Mouse (Mus musculus) ES-E14 (cell line): ENCODE results near the gene Cul7. TPM values are rescaled to one million over a fixed set of nuclear protein-coding genes. Genes with fewer than 3 reads are reported as not detected.

Experiments used
- DNase-seq: peaks from one replicate; pipeline ENCODE4 v3.0.0-alpha.2; 2013; ENCODE audit warnings: low read depth, low spot score
- H3K27ac ChIP-seq: 2 replicates; pipeline ENCODE4 v1.5.1; 2012; ENCODE audit warnings: low read depth, mild to moderate bottlenecking, low read length, moderate library complexity, mixed read lengths; ENCODE audit not compliant: poor library complexity, insufficient read depth, severe bottlenecking
- H3K36me3 ChIP-seq: 2 replicates; pipeline ENCODE4 v1.6.1; 2012; ENCODE audit warnings: mild to moderate bottlenecking, low read length, moderate library complexity, mixed read lengths; ENCODE audit not compliant: control insufficient read depth, poor library complexity, insufficient read depth, severe bottlenecking
- H3K4me1 ChIP-seq, 2 experiments: fragments of 150-350 bp in 1 of 2; sonication (generic) in 1 of 2; 2 replicates each; pipeline ENCODE4 v1.6.1; 2012; ENCODE audit warnings: low read length in 2 of 2, mild to moderate bottlenecking in 1 of 2, mixed read lengths in 1 of 2; ENCODE audit not compliant: control insufficient read depth in 2 of 2, insufficient read depth in 2 of 2, poor library complexity in 1 of 2
- H3K4me3 ChIP-seq, 2 experiments: fragments of 150-350 bp in 1 of 2; sonication (generic) in 1 of 2; 2 replicates each; pipeline ENCODE4 v1.5.1; 2012; ENCODE audit warnings: low read length in 2 of 2, low read depth in 1 of 2, mild to moderate bottlenecking in 1 of 2, mixed read lengths in 1 of 2; ENCODE audit not compliant: insufficient read depth in 1 of 2, poor library complexity in 1 of 2, severe bottlenecking in 1 of 2
- H3K9ac ChIP-seq: 2 replicates; pipeline ENCODE4 v1.6.1; 2012; ENCODE audit warnings: low read depth, mild to moderate bottlenecking, low read length, mixed read lengths; ENCODE audit not compliant: poor library complexity, insufficient read depth, severe bottlenecking
- H3K9me3 ChIP-seq: fragments of 150-350 bp; sonication (generic); 2 replicates; pipeline ENCODE4 v1.6.1; 2012; ENCODE audit warnings: low read depth, mild to moderate bottlenecking, low read length; ENCODE audit not compliant: control insufficient read depth, insufficient read depth
- CHD2 ChIP-seq: IDR thresholded peaks from 2 replicates; pipeline ENCODE4 v1.6.1; 2014; ENCODE audit warnings: mild to moderate bottlenecking, low read depth, low read length, inconsistent platforms
- HCFC1 ChIP-seq: IDR thresholded peaks from 2 replicates; pipeline ENCODE4 v1.6.1; 2012; ENCODE audit warnings: low read length, inconsistent platforms, borderline replicate concordance; ENCODE audit not compliant: insufficient read depth
- MAFK ChIP-seq: IDR thresholded peaks from 2 replicates; pipeline ENCODE4 v1.6.1; 2014; ENCODE audit warnings: mild to moderate bottlenecking, low read depth, low read length, inconsistent platforms; ENCODE audit not compliant: insufficient read depth
- ZC3H11A ChIP-seq: IDR thresholded peaks from 2 replicates; pipeline ENCODE4 v1.6.1; 2012; ENCODE audit warnings: low read depth, mild to moderate bottlenecking, inconsistent platforms, low read length, borderline replicate concordance
- ZNF384 ChIP-seq: IDR thresholded peaks from 2 replicates; pipeline ENCODE4 v1.6.1; 2012; ENCODE audit warnings: low read depth, low read length, inconsistent platforms
- in situ Hi-C, 2 experiments: fragments of 600-800 bp; cut with MboI; formaldehyde crosslinking; loops; one replicate each; pipeline ENCODE4 v1.15.1; 2025; ENCODE audit warnings: low sequenced_read_pairs in 2 of 2, inconsistent platforms in 1 of 2; ENCODE audit not compliant: unreplicated experiment in 2 of 2
- total RNA-seq: library from RNA; depleted of rRNA; stranded (reverse); fragments of 300-350 nt; gene quantifications from 2 replicates; pipeline ENCODE4 v1.2.3, GENCODE M21; 2012

Gene Cul7
- total RNA-seq, 1 experiment = 96.1 TPM

- in situ Hi-C loops = no loop called here
- peaks cover 22% of the 10 kb centered on the region for H3K36me3 ChIP-seq
- no peak overlapping the region for H3K4me3 ChIP-seq
- DNase-seq = no peak
- TF ChIP-seq MAFK = peak; percentile 59; the same call in 1 of the 2 replicates
- no peak for TF ChIP-seq HCFC1
- no peaks in the 10 kb centered on the region for H3K9me3 ChIP-seq
- H3K9ac ChIP-seq = no peak overlapping the region
- H3K4me1 ChIP-seq = no peaks in the 10 kb centered on the region; a peak in 1 of 4 replicates
- H3K27ac ChIP-seq = no peak overlapping the region
These were observed 40.5 kb downstream of the Cul7 start for GRCm38 (mm10) chr17:46690665-46691064.

- Histone ChIP-seq H3K27ac (no peak overlapping the region), H3K4me3 (no peak overlapping the region), H3K9me3 (no peaks in the 10 kb centered on the region), H3K9ac (no peak overlapping the region), H3K4me1 (no peaks in the 10 kb centered on the region; a peak in 1 of 4 replicates), H3K36me3 (peaks cover 16% of the 10 kb centered on the region)
- in situ Hi-C loops = no loop called here
- no peak for TF ChIP-seq ZNF384
- TF ChIP-seq CHD2 = no peak
- TF ChIP-seq HCFC1 = no peak
- no peak for TF ChIP-seq MAFK
- TF ChIP-seq ZC3H11A = no peak
- DNase-seq = no peak
These were observed 41.3 kb downstream of the Cul7 start for GRCm38 (mm10) chr17:46691390-46691789.

GRCm38 (mm10) chr17:46694517-46695063 lies 44.5 kb downstream of the Cul7 start:
- H3K27ac ChIP-seq = no peak overlapping the region
- 0 out of 4 replicates have a peak, but pooled peaks cover 0 to 2% of the 10 kb centered on the region in 2 experiments for H3K4me1 ChIP-seq
- no peak for TF ChIP-seq MAFK
- no peak for TF ChIP-seq ZNF384
- TF ChIP-seq HCFC1 = no peak
- no peak for TF ChIP-seq ZC3H11A
- no peak for TF ChIP-seq CHD2
- DNase-seq = no peak
- no peaks in the 10 kb centered on the region for H3K9me3 ChIP-seq
- in situ Hi-C loops = no loop called here
- H3K9ac ChIP-seq = no peak overlapping the region
- H3K4me3 ChIP-seq = no peak overlapping the region
- peaks cover 9% of the 10 kb centered on the region; the same call in 1 of the 2 replicates for H3K36me3 ChIP-seq

GRCm38 (mm10) chr17:46698515-46698914 lies 48.4 kb downstream of the Cul7 start:
- in situ Hi-C loops = no loop called here
- Histone ChIP-seq H3K36me3 (peaks cover 13% of the 10 kb centered on the region; the same call in 1 of the 2 replicates), H3K4me3 (no peak overlapping the region), H3K9me3 (no peaks in the 10 kb centered on the region), H3K4me1 (peaks cover 2 to 9% of the 10 kb centered on the region in 2 experiments; a peak in 3 of 4 replicates), H3K27ac (no peak overlapping the region), H3K9ac (no peak overlapping the region)
- DNase-seq = no peak
- TF ChIP-seq ZC3H11A (no peak), MAFK (no peak), CHD2 (no peak), ZNF384 (no peak), HCFC1 (no peak)

- in situ Hi-C loops = no loop called here
- peaks cover 13% of the 10 kb centered on the region; the same call in 1 of the 2 replicates for H3K36me3 ChIP-seq
These were observed 49.1 kb downstream of the Cul7 start for GRCm38 (mm10) chr17:46699245-46699644.

More at GRCm38 (mm10) chr17:46699245-46699644, 49.1 kb downstream of the Cul7 start:
- no peak overlapping the region for H3K27ac ChIP-seq
- H3K9ac ChIP-seq = no peak overlapping the region
- DNase-seq = no peak
- H3K9me3 ChIP-seq = no peaks in the 10 kb centered on the region
- peaks cover 7 to 12% of the 10 kb centered on the region in 2 experiments; a peak in 3 of 4 replicates for H3K4me1 ChIP-seq
- H3K4me3 ChIP-seq = no peak overlapping the region
- no peak for TF ChIP-seq MAFK
- TF ChIP-seq ZC3H11A = no peak
- TF ChIP-seq ZNF384 = no peak
- no peak for TF ChIP-seq CHD2
- no peak for TF ChIP-seq HCFC1
